In genomic region chrX:102068811-102069540, GRCm38 (mm10) we compare ENCODE assay signal across 25 mouse cellular contexts. TPM values are rescaled to one million over a fixed set of nuclear protein-coding genes. Genes with fewer than 3 reads are reported as not detected.
A peak's percentile ranks its signal among the peaks of the same experiment; 100 is the strongest.
DNase-seq lines count a peak whose midpoint lies in the region; ATAC-seq and TF ChIP-seq lines count a peak whose summit lies in the region.
"Had no signal": no experiment of that assay in that cellular context is flagged by ENCODE, and none has a peak within 500 bp of the region (broad histone marks: within the 10 kb centered on the region; RNA-seq: fewer than 3 reads in every experiment).

No protein-coding gene starts in this region.

- H3K4me3 ChIP-seq in heart, embryonic 12.5 days, result no peak overlapping the region
- no peak overlapping the region for H3K4me3 ChIP-seq in hindbrain, embryonic 15.5 days
- H3K4me3 ChIP-seq in hindbrain, postnatal 0 days (ENCODE audit: low read length), result no peak overlapping the region
- H3K4me3 ChIP-seq in midbrain, embryonic 14.5 days (replicated peaks; ENCODE audit: low read depth, low read length), result no peak overlapping the region
- H3K4me3 ChIP-seq in midbrain, embryonic 11.5 days (ENCODE audit: low read depth, low read length), result no peak overlapping the region
- H3K4me3 ChIP-seq in olfactory bulb, adult 2 months (ENCODE audit: insufficient read depth, low read depth, low read length), result no peak overlapping the region; the same call in 1 of the 2 replicates
- H3K4me3 ChIP-seq: liver, embryonic 13.5 days; megakaryocyte, embryonic 14.5 days had no signal

- no peaks in the 10 kb centered on the region for H3K9me3 ChIP-seq in heart, embryonic 12.5 days (replicated peaks)
- no peaks in the 10 kb centered on the region for H3K9me3 ChIP-seq in hindbrain, embryonic 15.5 days
- H3K9me3 ChIP-seq in hindbrain, postnatal 0 days (ENCODE audit: low read length), result no peaks in the 10 kb centered on the region
- H3K9me3 ChIP-seq in midbrain, embryonic 14.5 days (ENCODE audit: control insufficient read depth, low read length), result no peaks in the 10 kb centered on the region
- H3K9me3 ChIP-seq in midbrain, embryonic 11.5 days (ENCODE audit: control insufficient read depth, low read length), result no peaks in the 10 kb centered on the region
- H3K9me3 ChIP-seq: embryonic facial prominence, embryonic 13.5 days; heart, embryonic 15.5 days; limb, embryonic 15.5 days; liver, embryonic 13.5 days had no signal

- DNase-seq in heart, adult 11 months, result peak; percentile 61
- no peak for DNase-seq in hindbrain, postnatal 0 days (ENCODE audit: low spot score)
- no peak for DNase-seq in midbrain, embryonic 14.5 days
- DNase-seq in midbrain, embryonic 11.5 days (ENCODE audit: low spot score, missing footprints), result no peak
- DNase-seq: adrenal gland, postnatal 25 days; cerebellum, adult 11-12 months; cerebellum, adult 9-11 months; kidney, adult 8-10 months; kidney, postnatal 4 days; liver, embryonic 13.5 days; lung, adult 18-20 months; lung, postnatal 4 days; thymus, adult 2 months; thymus, postnatal 36 days had no signal

- 0 out of 2 replicates have a peak, but pooled peaks cover 5% of the 10 kb centered on the region for H3K36me3 ChIP-seq in heart, embryonic 12.5 days
- H3K36me3 ChIP-seq in hindbrain, embryonic 15.5 days, result no peaks in the 10 kb centered on the region
- H3K36me3 ChIP-seq in hindbrain, postnatal 0 days (ENCODE audit: insufficient read depth, low read length), result no peaks in the 10 kb centered on the region
- no peaks in the 10 kb centered on the region; the same call in 1 of the 2 replicates for H3K36me3 ChIP-seq in midbrain, embryonic 14.5 days (ENCODE audit: control insufficient read depth, insufficient read depth, low read length)
- no peaks in the 10 kb centered on the region for H3K36me3 ChIP-seq in midbrain, embryonic 11.5 days (ENCODE audit: control insufficient read depth, insufficient read depth, low read length)
- H3K36me3 ChIP-seq: embryonic facial prominence, embryonic 13.5 days; heart, embryonic 15.5 days; limb, embryonic 15.5 days; liver, embryonic 13.5 days had no signal

- no peak for ATAC-seq in heart, embryonic 12.5 days (ENCODE audit: insufficient number of reproducible peaks, low FRiP score)
- no peak for ATAC-seq in hindbrain, embryonic 15.5 days (ENCODE audit: low FRiP score, low read depth)
- ATAC-seq in hindbrain, postnatal 0 days, result no peak
- ATAC-seq in midbrain, embryonic 14.5 days (ENCODE audit: low FRiP score, low TSS enrichment), result no peak
- ATAC-seq in midbrain, embryonic 11.5 days (ENCODE audit: low FRiP score), result no peak
- ATAC-seq: CD4-positive, CD25-positive, alpha-beta regulatory T cell, adult 4 months; inflammation-experienced regulatory T-cells, adult 6 months; lung, postnatal 0 days had no signal

- peaks cover 32% of the 10 kb centered on the region for H3K4me1 ChIP-seq in heart, embryonic 12.5 days (replicated peaks)
- H3K4me1 ChIP-seq in hindbrain, embryonic 15.5 days (replicated peaks), result peaks cover 22% of the 10 kb centered on the region
- no peaks in the 10 kb centered on the region for H3K4me1 ChIP-seq in hindbrain, postnatal 0 days (ENCODE audit: insufficient read depth, low read length)
- 0 out of 2 replicates have a peak, but pooled peaks cover 9% of the 10 kb centered on the region for H3K4me1 ChIP-seq in midbrain, embryonic 14.5 days (ENCODE audit: control insufficient read depth, insufficient read depth, low read length)
- peaks cover 10% of the 10 kb centered on the region; the same call in 1 of the 2 replicates for H3K4me1 ChIP-seq in midbrain, embryonic 11.5 days (ENCODE audit: control insufficient read depth, insufficient read depth, low read length)
- peaks cover 41% of the 10 kb centered on the region for H3K4me1 ChIP-seq in olfactory bulb, adult 2 months (ENCODE audit: control insufficient read depth, insufficient read depth, low read length)
- H3K4me1 ChIP-seq: liver, embryonic 13.5 days had no signal

- H3K4me2 ChIP-seq in heart, embryonic 12.5 days, result no peak overlapping the region
- peak overlapping the region; percentile 65; the same call in 1 of the 2 replicates for H3K4me2 ChIP-seq in hindbrain, embryonic 15.5 days
- no peak overlapping the region for H3K4me2 ChIP-seq in hindbrain, postnatal 0 days (ENCODE audit: low read depth, low read length)
- peak overlapping the region; percentile 62 for H3K4me2 ChIP-seq in midbrain, embryonic 14.5 days (ENCODE audit: low read length)
- no peak overlapping the region; the same call in 1 of the 2 replicates for H3K4me2 ChIP-seq in midbrain, embryonic 11.5 days
- H3K4me2 ChIP-seq: liver, embryonic 13.5 days had no signal

- no peak for TF ChIP-seq POLR2A in olfactory bulb, adult 2 months (IDR thresholded peaks at IDR 0.05; ENCODE audit: insufficient read depth, low read depth, low read length)

- no peak overlapping the region for H3K27ac ChIP-seq in heart, embryonic 12.5 days (ENCODE audit: poor library complexity, severe bottlenecking)
- no peak overlapping the region for H3K27ac ChIP-seq in hindbrain, embryonic 15.5 days (replicated peaks)
- no peak overlapping the region for H3K27ac ChIP-seq in hindbrain, postnatal 0 days
- no peak overlapping the region for H3K27ac ChIP-seq in midbrain, embryonic 14.5 days (replicated peaks; ENCODE audit: low read depth, low read length)
- H3K27ac ChIP-seq in midbrain, embryonic 11.5 days (ENCODE audit: low read depth, low read length), result no peak overlapping the region
- peak overlapping the region; percentile 32; the same call in 1 of the 2 replicates for H3K27ac ChIP-seq in olfactory bulb, adult 2 months (ENCODE audit: insufficient read depth, low read depth, low read length)
- H3K27ac ChIP-seq: embryonic facial prominence, embryonic 13.5 days; heart, embryonic 15.5 days; kidney, postnatal 0 days; limb, embryonic 15.5 days; liver, embryonic 13.5 days had no signal

- no peak overlapping the region for H3K9ac ChIP-seq in heart, embryonic 12.5 days
- H3K9ac ChIP-seq in hindbrain, embryonic 15.5 days, result no peak overlapping the region
- no peak overlapping the region for H3K9ac ChIP-seq in hindbrain, postnatal 0 days (replicated peaks; ENCODE audit: low read length)
- no peak overlapping the region for H3K9ac ChIP-seq in midbrain, embryonic 14.5 days (replicated peaks; ENCODE audit: low read length)
- no peak overlapping the region for H3K9ac ChIP-seq in midbrain, embryonic 11.5 days (ENCODE audit: low read length)
- H3K9ac ChIP-seq: embryonic facial prominence, embryonic 13.5 days; heart, embryonic 15.5 days; limb, embryonic 15.5 days; liver, embryonic 13.5 days had no signal

- TF ChIP-seq CTCF in hindbrain, postnatal 0 days (IDR thresholded peaks at IDR 0.05; ENCODE audit: low read depth), result no peak
- no peak for TF ChIP-seq CTCF in olfactory bulb, adult 2 months (IDR thresholded peaks at IDR 0.05; ENCODE audit: insufficient read depth, low read depth, low read length)

- H3K27me3 ChIP-seq in heart, embryonic 12.5 days (replicated peaks), result peaks cover 17% of the 10 kb centered on the region; the same call in 1 of the 2 replicates
- peaks cover 3% of the 10 kb centered on the region; the same call in 1 of the 2 replicates for H3K27me3 ChIP-seq in hindbrain, embryonic 15.5 days
- H3K27me3 ChIP-seq in hindbrain, postnatal 0 days (ENCODE audit: insufficient read depth, low read length), result no peaks in the 10 kb centered on the region
- no peaks in the 10 kb centered on the region for H3K27me3 ChIP-seq in midbrain, embryonic 14.5 days (ENCODE audit: control insufficient read depth, insufficient read depth, low read length)
- peaks cover 7% of the 10 kb centered on the region for H3K27me3 ChIP-seq in midbrain, embryonic 11.5 days (ENCODE audit: control insufficient read depth, insufficient read depth, low read length)
- H3K27me3 ChIP-seq: heart, embryonic 15.5 days had no signal

- 84% methylated on average over 24 of the region's 24 CpGs for WGBS in heart, embryonic 12.5 days
- WGBS in hindbrain, embryonic 15.5 days, result 91% methylated on average over 23 of the region's 24 CpGs
- WGBS in hindbrain, postnatal 0 days, result 92% methylated on average over 24 of the region's 24 CpGs
- 94% methylated on average over 24 of the region's 24 CpGs for WGBS in midbrain, embryonic 14.5 days
- 92% methylated on average over 23 of the region's 24 CpGs for WGBS in midbrain, embryonic 11.5 days
- 90% methylated on average over 24 of the region's 24 CpGs for WGBS in olfactory bulb, adult 2 months

RNA-seq across cellular contexts. Expression of gene Rtl5, which starts 2.1 kb away (rescaled TPM):
- 1.1 and 1.4 TPM in 2 replicates for polyA plus RNA-seq in heart, embryonic 12.5 days (2016; fragmentation: Nextera tagmentation; extraction: Ambion mirVana)
- 5.3 and 8.2 TPM in 2 replicates for polyA plus RNA-seq in hindbrain, embryonic 15.5 days (2015; fragmentation: Nextera tagmentation; extraction: Ambion mirVana)
- total RNA-seq in hindbrain, postnatal 0 days (2014; rRNA removed), result 23.7 and 33.8 TPM in 2 replicates
- 3.6 and 4.8 TPM in 2 replicates for polyA plus RNA-seq in hindbrain, postnatal 0 days (2015; fragmentation: Nextera tagmentation; extraction: Ambion mirVana)
- 4.9 and 8.1 TPM in 2 replicates for polyA plus RNA-seq in midbrain, embryonic 14.5 days (2014; fragmentation: Nextera tagmentation; extraction: Ambion mirVana)
- 3.2 and 3.5 TPM in 2 replicates for polyA plus RNA-seq in midbrain, embryonic 11.5 days (2014; fragmentation: Nextera tagmentation; extraction: Ambion mirVana)
- polyA plus RNA-seq in olfactory bulb, adult 2 months (2012; ENCODE audit: insufficient read depth, insufficient read length, low replicate concordance, missing spikeins), result not detected in 2 replicates

RNA-seq across cellular contexts. Expression of gene Pin4, which starts 50.3 kb away (rescaled TPM):
- polyA plus RNA-seq in heart, embryonic 12.5 days (2016; fragmentation: Nextera tagmentation; extraction: Ambion mirVana), result 40.8 and 44.9 TPM in 2 replicates
- polyA plus RNA-seq in hindbrain, embryonic 15.5 days (2015; fragmentation: Nextera tagmentation; extraction: Ambion mirVana), result 52.9 and 65.0 TPM in 2 replicates
- 2.2 and 5.3 TPM in 2 replicates for total RNA-seq in hindbrain, postnatal 0 days (2014; rRNA removed)
- 50.1 and 57.6 TPM in 2 replicates for polyA plus RNA-seq in hindbrain, postnatal 0 days (2015; fragmentation: Nextera tagmentation; extraction: Ambion mirVana)
- polyA plus RNA-seq in midbrain, embryonic 14.5 days (2014; fragmentation: Nextera tagmentation; extraction: Ambion mirVana), result 60.6 and 76.6 TPM in 2 replicates
- polyA plus RNA-seq in midbrain, embryonic 11.5 days (2014; fragmentation: Nextera tagmentation; extraction: Ambion mirVana), result 70.8 and 78.5 TPM in 2 replicates
- polyA plus RNA-seq in olfactory bulb, adult 2 months (2012; ENCODE audit: insufficient read depth, insufficient read length, low replicate concordance, missing spikeins), result not detected in 2 replicates

Comparison
In these comparisons a context has a peak if more than half of its experiments do, and no peak if none do; other contexts are left out.
1. H3K4me2 ChIP-seq: peak in hindbrain, embryonic 15.5 days (single experiment) and midbrain, embryonic 14.5 days (single experiment); none in heart, embryonic 12.5 days (single experiment), hindbrain, postnatal 0 days (single experiment) and midbrain, embryonic 11.5 days (single experiment).
2. RNA of gene Pin4, which starts 50.3 kb away (polyA plus RNA-seq): 70.8 to 78.5 TPM in midbrain, embryonic 11.5 days, 60.6 to 76.6 TPM in midbrain, embryonic 14.5 days, 52.9 to 65.0 TPM in hindbrain, embryonic 15.5 days, 50.1 to 57.6 TPM in hindbrain, postnatal 0 days and 40.8 to 44.9 TPM in heart, embryonic 12.5 days; not detected in olfactory bulb, adult 2 months; every median in the first group is over 10 times any median in the second.